Mouse (Mus musculus) forebrain, embryonic 11.5 days (tissue): Measurements from ENCODE around the gene Eya4. TPM values are rescaled to one million over a fixed set of nuclear protein-coding genes. Genes with fewer than 3 reads are reported as not detected.

Source experiments
- ATAC-seq: fragments of 200-750 bp; cut with Nextera tagmentation; replicated peaks from 2 replicates; pipeline ENCODE4 v1.8.0; 2017; ENCODE audit warnings: moderate TSS enrichment; ENCODE audit not compliant: low FRiP score
- DNase-seq: peaks from one replicate; pipeline ENCODE4 v3.0.0-alpha.2; 2017; ENCODE audit warnings: low spot score
- H3K27ac ChIP-seq: fragments of 300-500 bp; sonication (generic); 2 replicates; pipeline ENCODE4 v1.5.1; 2014; ENCODE audit warnings: low read depth, low read length
- H3K27me3 ChIP-seq: fragments of 300-500 bp; sonication (generic); 2 replicates; pipeline ENCODE4 v1.6.1; 2014; ENCODE audit warnings: mild to moderate bottlenecking, low read length, mixed read lengths; ENCODE audit not compliant: control insufficient read depth, insufficient read depth
- H3K36me3 ChIP-seq: fragments of 300-500 bp; sonication (generic); 2 replicates; pipeline ENCODE4 v1.6.1; 2014; ENCODE audit warnings: mild to moderate bottlenecking, low read length, moderate library complexity, mixed read lengths; ENCODE audit not compliant: control insufficient read depth, insufficient read depth
- H3K4me1 ChIP-seq: fragments of 300-500 bp; sonication (generic); replicated peaks from 2 replicates; pipeline ENCODE4 v1.6.1; 2014; ENCODE audit warnings: low read length, mixed read lengths; ENCODE audit not compliant: control insufficient read depth, insufficient read depth
- H3K4me2 ChIP-seq: fragments of 300-500 bp; sonication (generic); 2 replicates; pipeline ENCODE4 v1.6.1; 2014; ENCODE audit warnings: low read depth, mild to moderate bottlenecking, low read length, moderate library complexity, mixed read lengths; ENCODE audit not compliant: severe bottlenecking
- H3K4me3 ChIP-seq: fragments of 300-500 bp; sonication (generic); 2 replicates; pipeline ENCODE4 v1.5.1; 2014; ENCODE audit warnings: low read depth, low read length
- H3K9ac ChIP-seq: fragments of 300-500 bp; sonication (generic); 2 replicates; pipeline ENCODE4 v1.6.1; 2014; ENCODE audit warnings: low read length
- H3K9me3 ChIP-seq: fragments of 300-500 bp; sonication (generic); 2 replicates; pipeline ENCODE4 v1.6.1; 2016; ENCODE audit warnings: low read length, mixed read lengths; ENCODE audit not compliant: control insufficient read depth
- WGBS: fragments of 180-500 bp; shearing (Covaris S2); extraction: QIAGEN DNeasy Blood & Tissue Kit; methylation state at CpG from one replicate; pipeline ENCODE4 v1.1.7; 2014; 5-methylcytosine and 5-hydroxymethylcytosine counted together
- polyA plus RNA-seq: library from polyadenylated mRNA; unstranded; fragments of >200 nt; fragmentation: Nextera tagmentation; extraction: Ambion mirVana; gene quantifications from 2 replicates; pipeline ENCODE4 v1.2.1, GENCODE M21; 2014

Eya4 gene
- polyA plus RNA-seq, 1 experiment from 2014 or later = 6.1 TPM

GRCm38 (mm10) chr10:23053379-23053915, 297.1 kb downstream of the Eya4 start:
- DNase-seq = no peak
- no peaks in the 10 kb centered on the region for H3K4me1 ChIP-seq
- no peak overlapping the region for H3K9ac ChIP-seq
- 76% methylated on average over 8 of the region's 8 CpGs for whole genome bisulfite sequencing
- ATAC-seq = no peak
- no peaks in the 10 kb centered on the region for H3K36me3 ChIP-seq
- H3K27me3 ChIP-seq = no peaks in the 10 kb centered on the region
- no peak overlapping the region for H3K4me3 ChIP-seq
- H3K4me2 ChIP-seq = no peak overlapping the region
- no peaks in the 10 kb centered on the region for H3K9me3 ChIP-seq
- H3K27ac ChIP-seq = no peak overlapping the region
